Mouse (Mus musculus): ENCODE measurements around the gene Gpkow.
"Not testable (repeated sequence)": the region's sequence is repeated elsewhere in the genome, so short reads cannot be mapped to it uniquely, and the experiment has no call there.

Gene Gpkow

DNA sequence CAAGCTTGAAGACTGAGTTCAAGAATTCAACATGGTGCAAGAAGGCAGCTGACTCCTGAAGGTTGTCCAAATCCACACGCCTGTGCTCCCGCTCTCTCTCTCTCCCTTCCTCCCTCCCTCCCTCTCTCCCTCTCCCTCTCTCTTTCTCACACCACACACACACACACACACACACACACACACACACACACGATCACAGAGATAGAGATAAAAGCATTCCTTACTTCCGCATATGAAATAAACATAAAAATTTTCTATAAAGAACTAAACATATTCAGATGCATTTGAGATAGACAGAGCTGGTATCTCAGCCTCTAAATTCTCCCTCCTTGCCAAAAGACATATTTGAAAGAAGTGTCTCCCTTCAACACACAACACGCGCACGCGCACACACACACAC, 48.5 kb downstream of the Gpkow start:
- no peak for DNase-seq (ENCODE audit: low spot score in 2 of 2)

GRCm38 (mm10) chrX:7750432-7751116, 53.6 kb downstream of the Gpkow start, which contains the start of gene Ccdc120:
Ccdc120 (minus strand) TSS chrX:7750905.
- peak in 1 of 2 experiments; percentile 55 for DNase-seq (ENCODE audit: low spot score in 2 of 2)

DNA sequence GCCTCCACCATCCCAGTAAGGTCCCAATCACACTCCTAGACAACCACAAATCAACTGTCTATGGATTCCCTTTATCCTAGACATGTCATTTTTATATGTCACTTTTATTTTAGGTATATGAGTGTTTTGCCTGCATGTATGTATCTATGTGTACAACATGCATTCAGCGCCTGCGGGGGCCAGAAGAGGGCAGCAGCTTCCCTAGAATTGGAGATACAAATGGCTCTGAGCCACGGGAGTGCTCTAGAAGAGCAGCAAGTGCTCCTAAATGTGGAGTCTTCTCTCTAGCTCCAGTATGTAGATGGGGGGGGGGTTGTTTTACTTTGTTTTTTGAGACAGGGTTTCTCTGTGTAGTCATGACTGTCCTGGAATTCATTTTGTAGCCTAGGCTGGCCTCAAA, 56.7 kb downstream of the Gpkow start:
- not testable (repeated sequence) for DNase-seq (ENCODE audit: low spot score in 2 of 2)
